Mouse (Mus musculus) right cerebral cortex, postnatal 4 days (tissue): ENCODE measurements around the gene Phf23.

Source experiments
- DNase-seq: peaks from one replicate; pipeline ENCODE4 v3.0.0-alpha.2; 2022

Gene Phf23

GRCm38 (mm10) chr11:69974907-69975306 lies 20.7 kb upstream of the Phf23 start:
- DNase-seq: no peak

- no peak for DNase-seq
Observed at GRCm38 (mm10) chr11:69976271-69976670, 19.3 kb upstream of the Phf23 start.

- DNase-seq: no peak
Observed at GRCm38 (mm10) chr11:69979827-69980195, 15.8 kb upstream of the Phf23 start.

DNA sequence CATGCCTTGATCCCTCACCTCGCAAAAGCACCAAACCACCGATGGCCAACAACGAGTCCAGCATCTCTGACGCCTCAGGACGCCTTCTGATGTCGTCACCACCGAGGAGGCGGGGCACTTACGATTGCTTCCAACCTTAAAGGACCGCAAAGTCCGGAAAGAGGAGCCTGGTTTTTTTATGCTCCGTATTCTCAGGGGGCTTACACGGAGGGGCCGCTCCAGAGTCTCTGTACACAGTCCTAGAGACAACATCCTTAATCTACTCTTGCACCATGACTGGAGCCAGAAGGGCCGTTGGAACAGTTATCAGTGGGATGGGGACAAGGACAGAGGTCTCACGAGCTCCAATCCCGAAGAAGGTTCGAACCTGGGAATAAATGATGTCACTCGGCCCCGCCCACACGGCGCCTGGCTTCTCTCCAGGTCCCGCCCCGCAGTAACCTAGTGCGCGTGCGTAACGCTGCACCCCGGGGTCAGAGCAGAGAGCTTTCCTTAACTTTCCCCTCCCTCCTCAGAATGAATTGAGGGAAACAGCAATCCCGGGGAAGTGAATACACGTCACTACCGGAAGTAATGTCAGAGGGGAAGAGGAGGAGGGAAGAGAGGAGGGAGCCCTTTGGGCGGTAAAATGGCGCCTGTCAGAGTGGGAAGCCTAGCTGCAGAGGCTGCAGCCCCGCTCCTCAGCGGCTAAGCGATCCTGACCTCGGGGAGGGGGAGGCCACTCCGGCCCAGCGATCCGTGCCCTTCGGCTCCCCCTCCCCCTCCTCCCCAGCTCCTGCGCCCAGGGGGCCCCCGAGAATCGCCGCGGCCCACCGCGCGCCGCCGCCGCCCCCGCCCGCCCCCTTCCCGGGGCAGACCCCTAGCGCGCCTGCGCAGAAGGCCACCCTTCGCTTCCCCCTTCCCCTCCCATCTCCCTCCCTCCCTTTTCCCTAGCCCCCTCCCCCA lies 15.1 kb upstream of the Phf23 start:
- DNase-seq: peak; percentile 98

GRCm38 (mm10) chr11:69981141-69981762 lies 14.3 kb upstream of the Phf23 start, which contains the start of gene Ctdnep1:
Gene Ctdnep1, plus strand, starts transcription at chr11:69981156.
- no peak for DNase-seq

- no peak for DNase-seq
Observed at GRCm38 (mm10) chr11:69982225-69982624, 13.4 kb upstream of the Phf23 start, which contains the start of gene Elp5. Gene Elp5, minus strand, starts transcription at chr11:69982517.

- DNase-seq: no peak
Observed at GRCm38 (mm10) chr11:69982877-69983276, 12.7 kb upstream of the Phf23 start.

GRCm38 (mm10) chr11:69983377-69983776 lies 12.2 kb upstream of the Phf23 start:
- DNase-seq: no peak

GRCm38 (mm10) chr11:69984431-69984830 lies 11.1 kb upstream of the Phf23 start:
- no peak for DNase-seq

DNA sequence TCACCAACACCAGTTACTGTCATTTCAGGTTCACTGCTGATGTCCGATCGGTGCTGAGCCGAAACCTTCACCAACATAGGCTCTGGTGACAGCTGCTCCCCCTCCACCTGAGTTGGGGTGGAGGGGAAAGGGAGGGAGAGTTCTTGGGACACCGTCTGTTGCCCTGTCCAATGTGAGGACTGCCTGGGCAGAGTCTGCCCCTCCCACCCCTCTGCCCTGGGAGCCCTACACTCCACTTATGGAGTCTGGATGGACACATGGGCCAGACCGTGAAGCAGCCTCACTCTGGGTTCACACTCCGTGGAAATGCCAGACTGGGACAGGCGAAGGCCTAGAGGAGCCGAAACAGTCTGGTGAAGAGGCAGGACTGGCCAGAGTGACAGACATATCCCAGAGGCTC lies 5.6 kb upstream of the Phf23 start:
- no peak for DNase-seq

DNA sequence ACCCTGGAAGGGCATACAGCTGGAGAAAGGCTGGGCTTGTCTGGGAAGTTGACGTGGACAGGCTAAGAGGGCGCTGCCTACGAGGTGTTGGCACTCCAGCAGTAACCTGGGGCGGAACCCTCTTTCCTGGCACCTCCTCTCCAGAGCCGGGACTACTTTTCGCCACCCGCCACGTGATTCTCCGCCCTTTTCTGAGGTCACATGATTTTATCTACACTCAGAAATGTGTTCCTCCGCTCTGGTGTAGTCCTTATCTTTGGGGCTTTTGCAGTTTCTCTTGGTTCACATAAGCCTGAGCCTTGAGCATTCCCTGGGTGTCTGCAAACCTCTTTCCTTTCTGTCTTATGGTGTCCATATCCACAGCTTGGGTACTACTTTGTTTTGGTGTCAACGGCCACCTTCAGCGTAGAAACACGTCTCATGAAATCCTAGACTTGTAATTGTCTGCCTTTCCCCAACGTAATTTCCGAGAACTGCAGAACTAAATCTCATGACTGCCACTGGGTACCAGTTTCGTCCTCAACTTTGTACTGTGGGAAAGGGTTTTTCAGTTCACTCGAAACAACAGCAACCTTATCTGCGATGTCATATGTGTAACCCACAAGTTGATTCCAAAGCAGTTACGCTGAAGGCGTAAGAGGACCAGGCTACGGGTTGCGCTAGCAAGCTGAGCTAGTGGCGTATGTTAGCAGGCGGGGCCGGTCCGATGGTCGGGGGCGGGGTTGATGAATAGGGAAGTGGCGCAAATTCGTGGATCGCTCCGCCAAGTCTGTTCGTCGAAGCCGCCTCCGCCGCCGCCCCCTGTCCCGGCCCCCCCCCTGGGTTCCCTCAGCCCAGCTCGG lies 4.5 kb upstream of the Phf23 start, which contains the start of gene Gabarap:
Gene Gabarap (plus strand): TSS at position 294 of the 842 bp plus-strand sequence.
- DNase-seq: peak; percentile 95

DNA sequence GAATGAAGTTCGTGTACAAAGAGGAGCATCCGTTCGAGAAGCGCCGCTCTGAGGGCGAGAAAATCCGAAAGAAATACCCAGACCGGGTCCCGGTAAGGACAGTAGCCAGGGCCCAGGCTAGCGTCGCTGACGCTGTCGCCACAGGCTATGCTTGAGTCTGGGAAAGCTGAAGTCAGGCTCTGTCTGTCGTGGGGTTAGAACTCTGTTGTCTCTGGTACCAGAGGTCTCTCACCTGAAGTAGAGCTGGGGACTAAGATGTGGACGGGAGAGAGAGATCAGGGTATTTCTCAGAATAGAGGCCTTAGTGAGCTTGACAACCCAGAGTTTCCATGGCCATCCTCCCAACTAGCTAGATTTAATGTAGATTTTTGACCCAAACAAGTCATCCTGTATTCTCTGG lies 3.9 kb upstream of the Phf23 start:
- no peak for DNase-seq

GRCm38 (mm10) chr11:69992396-69992795 lies 3.2 kb upstream of the Phf23 start:
- no peak for DNase-seq

GRCm38 (mm10) chr11:69992932-69993331 lies 2.6 kb upstream of the Phf23 start:
- no peak for DNase-seq

GRCm38 (mm10) chr11:69994401-69995090 lies 1.0 kb upstream of the Phf23 start:
- DNase-seq: no peak

GRCm38 (mm10) chr11:69996161-69997061 lies 834 bp downstream of the Phf23 start:
- DNase-seq: peak; percentile 66

DNA sequence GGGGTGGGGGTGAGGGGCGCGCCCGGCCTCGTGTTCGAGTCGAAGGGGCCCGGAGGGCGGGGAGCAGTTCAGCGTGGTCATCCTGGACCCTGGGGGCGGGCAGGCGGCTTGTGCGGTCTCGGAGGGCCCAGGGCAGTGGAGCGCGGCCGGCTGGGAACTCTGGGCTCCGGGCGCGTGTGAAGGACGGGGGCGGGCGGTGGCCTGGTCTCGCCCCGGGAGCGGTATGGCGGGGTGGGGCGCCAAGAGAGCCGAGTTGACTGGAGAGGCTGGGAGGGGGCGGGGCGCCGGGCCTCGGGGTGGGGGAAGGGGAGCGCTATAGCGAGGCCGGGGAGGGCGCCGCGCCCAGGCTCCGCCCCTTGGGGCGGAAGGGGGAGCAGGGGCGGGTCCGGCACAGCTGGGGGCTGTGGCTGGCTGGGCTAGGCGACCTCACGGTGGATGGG lies 1.5 kb downstream of the Phf23 start:
- peak; percentile 79 for DNase-seq

- no peak for DNase-seq
Observed at GRCm38 (mm10) chr11:69998567-69999491, 3.3 kb downstream of the Phf23 start.

DNA sequence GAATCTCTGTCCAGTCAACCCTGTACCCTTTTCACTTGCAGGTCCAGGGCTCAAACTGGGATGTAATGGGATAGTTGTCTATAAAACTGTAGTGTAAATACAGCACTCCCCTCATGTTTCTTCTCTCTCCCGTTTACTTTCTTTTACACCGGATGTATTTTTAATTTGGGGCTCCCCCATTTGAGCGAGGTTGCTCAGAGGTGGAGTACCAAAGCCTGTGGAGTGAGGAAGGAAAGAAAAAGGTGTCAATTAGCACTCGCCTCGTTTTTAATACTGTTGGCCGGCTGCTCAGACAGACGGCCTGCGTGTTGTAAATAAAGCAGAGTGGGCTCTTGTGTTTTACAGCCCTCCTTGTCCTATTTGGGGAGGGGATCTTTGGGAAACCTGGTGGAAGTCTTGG lies 4.1 kb downstream of the Phf23 start:
- DNase-seq: no peak

DNA sequence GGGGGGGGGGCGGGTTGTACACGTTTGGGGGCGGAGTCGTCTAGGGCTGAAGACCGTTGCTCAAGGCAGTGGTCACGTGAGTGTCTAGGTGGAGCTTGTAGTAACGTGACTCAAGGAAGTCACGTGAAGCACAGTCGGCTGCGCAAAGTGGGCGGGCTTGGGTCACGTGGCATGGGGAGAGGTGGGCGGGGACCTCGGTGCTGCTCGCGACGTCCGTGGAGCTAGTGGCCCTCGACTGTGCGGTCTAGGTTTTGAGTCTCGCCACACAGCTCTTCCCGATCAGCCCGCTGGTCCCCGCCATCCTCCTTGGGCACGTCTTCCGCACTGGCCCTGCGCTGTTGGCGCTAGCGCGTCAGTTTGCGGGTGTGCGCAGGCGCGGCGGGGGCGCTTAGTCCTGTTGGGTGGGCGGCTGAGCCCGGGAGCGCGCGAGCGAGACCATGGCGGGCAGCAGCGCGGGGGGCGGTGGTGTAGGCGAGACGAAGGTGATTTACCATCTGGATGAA lies 4.9 kb downstream of the Phf23 start, which contains the start of gene Dvl2:
Gene Dvl2 (plus strand): TSS at position 200 of the 503 bp plus-strand sequence.
- peak; percentile 90 for DNase-seq
